Mouse (Mus musculus) MEL (cell line): Measurements from ENCODE around the gene Ly6g6c. TPM values are rescaled to one million over a fixed set of nuclear protein-coding genes. Genes with fewer than 3 reads are reported as not detected.

Source experiments
- DNase-seq: peaks from one replicate; pipeline ENCODE4 v3.0.0; 2011; ENCODE audit warnings: low read depth, low spot score
- H3K27ac ChIP-seq: 2 replicates; pipeline ENCODE4 v1.5.1; 2012; ENCODE audit warnings: low read depth, mild to moderate bottlenecking, control low read depth, low read length, moderate library complexity; ENCODE audit not compliant: control insufficient read depth
- H3K27me3 ChIP-seq, 2 experiments: fragments of 150-350 bp in 1 of 2; sonication (generic) in 1 of 2; 2 replicates each; pipeline ENCODE4 v1.6.1; 2012; ENCODE audit warnings: low read length in 2 of 2, mild to moderate bottlenecking in 2 of 2, improper control_type of control experiment in 1 of 2, moderate library complexity in 1 of 2; ENCODE audit not compliant: insufficient read depth in 2 of 2, control insufficient read depth in 1 of 2
- H3K36me3 ChIP-seq, 2 experiments: 2 replicates each; pipeline ENCODE4 v1.6.1; 2012 to 2014; ENCODE audit warnings: low read length in 2 of 2, improper control_type of control experiment in 1 of 2, inconsistent platforms in 1 of 2, mild to moderate bottlenecking in 1 of 2; ENCODE audit not compliant: insufficient read depth in 2 of 2, control insufficient read depth in 1 of 2
- H3K4me1 ChIP-seq, 2 experiments: fragments of 150-350 bp in 1 of 2; sonication (generic) in 1 of 2; 2 replicates each; pipeline ENCODE4 v1.6.1; 2012; ENCODE audit warnings: low read length in 2 of 2, improper control_type of control experiment in 1 of 2, mild to moderate bottlenecking in 1 of 2; ENCODE audit not compliant: insufficient read depth in 2 of 2, control insufficient read depth in 1 of 2
- H3K4me3 ChIP-seq, 2 experiments: fragments of 150-350 bp in 1 of 2; sonication (generic) in 1 of 2; 2 replicates each; pipeline ENCODE4 v1.5.1; 2012; ENCODE audit warnings: low read depth in 2 of 2, low read length in 2 of 2, mild to moderate bottlenecking in 2 of 2, moderate library complexity in 2 of 2, control low read depth in 1 of 2, improper control_type of control experiment in 1 of 2; ENCODE audit not compliant: control insufficient read depth in 1 of 2, insufficient read depth in 1 of 2
- H3K79me2 ChIP-seq: 2 replicates; pipeline ENCODE4 v1.6.1; 2012; ENCODE audit warnings: mild to moderate bottlenecking, low read length, moderate library complexity; ENCODE audit not compliant: control insufficient read depth, poor library complexity, insufficient read depth
- H3K9ac ChIP-seq: 2 replicates; pipeline ENCODE4 v1.6.1; 2012; ENCODE audit warnings: low read depth, mild to moderate bottlenecking, control low read depth, low read length, moderate library complexity; ENCODE audit not compliant: control insufficient read depth, poor library complexity, severe bottlenecking
- H3K9me3 ChIP-seq: fragments of 150-350 bp; sonication (generic); replicated peaks from 2 replicates; pipeline ENCODE4 v1.6.1; 2012; ENCODE audit warnings: mild to moderate bottlenecking, low read length, improper control_type of control experiment, moderate library complexity; ENCODE audit not compliant: insufficient read depth
- CTCF ChIP-seq, 3 experiments: IDR thresholded peaks in 2 of 3; conservative IDR thresholded peaks in 1 of 3; 2 replicates each; pipeline ENCODE4 v1.5.1; 2011 to 2012; ENCODE audit warnings: low read length in 3 of 3, low read depth in 2 of 3, mild to moderate bottlenecking in 2 of 3, improper control_type of control experiment in 1 of 3, inconsistent platforms in 1 of 3, mixed read lengths in 1 of 3, moderate library complexity in 1 of 3; ENCODE audit not compliant: control insufficient read depth in 1 of 3, insufficient read depth in 1 of 3, poor library complexity in 1 of 3, severe bottlenecking in 1 of 3
- EP300 ChIP-seq, 2 experiments: IDR thresholded peaks; 2 replicates each; pipeline ENCODE4 v1.6.1; 2011; ENCODE audit warnings: improper control_type of control experiment in 2 of 2, low read length in 2 of 2, low read depth in 1 of 2, mild to moderate bottlenecking in 1 of 2
- ETS1 ChIP-seq: IDR thresholded peaks from 2 replicates; pipeline ENCODE4 v1.6.1; 2012; ENCODE audit warnings: low read depth, mild to moderate bottlenecking, inconsistent platforms, low read length, improper control_type of control experiment, moderate library complexity
- GABPA ChIP-seq: IDR thresholded peaks from 2 replicates; pipeline ENCODE4 v1.6.1; 2012; ENCODE audit warnings: low read depth, mild to moderate bottlenecking, inconsistent platforms, low read length, improper control_type of control experiment, moderate library complexity
- GATA1 ChIP-seq: IDR thresholded peaks from 2 replicates; pipeline ENCODE4 v1.6.1; 2011; ENCODE audit warnings: low read depth, low read length, improper control_type of control experiment
- JUND ChIP-seq: IDR thresholded peaks from 2 replicates; pipeline ENCODE4 v1.6.1; 2011; ENCODE audit warnings: low read depth, mild to moderate bottlenecking, improper control_type of control experiment, low read length
- KAT2A ChIP-seq: conservative IDR thresholded peaks from 2 replicates; pipeline ENCODE4 v1.6.1; 2012; ENCODE audit warnings: low read depth, low read length, improper control_type of control experiment, inconsistent platforms
- MAZ ChIP-seq: IDR thresholded peaks from 2 replicates; pipeline ENCODE4 v1.6.1; 2012; ENCODE audit warnings: low read depth, mild to moderate bottlenecking, inconsistent platforms, low read length, improper control_type of control experiment
- MEF2A ChIP-seq: IDR thresholded peaks from 2 replicates; pipeline ENCODE4 v1.6.1; 2014; ENCODE audit warnings: low read depth, mild to moderate bottlenecking, inconsistent platforms, low read length, improper control_type of control experiment; ENCODE audit not compliant: poor library complexity, insufficient replicate concordance, severe bottlenecking; ENCODE audit errors: extremely low read depth
- MXI1 ChIP-seq: IDR thresholded peaks from 2 replicates; pipeline ENCODE4 v1.6.1; 2011; ENCODE audit warnings: mild to moderate bottlenecking, low read depth, low read length, improper control_type of control experiment
- MYB ChIP-seq: IDR thresholded peaks from 2 replicates; pipeline ENCODE4 v1.6.1; 2011; ENCODE audit warnings: mild to moderate bottlenecking, low read depth, low read length, improper control_type of control experiment
- NELFE ChIP-seq: IDR thresholded peaks from 2 replicates; pipeline ENCODE4 v1.6.1; 2011; ENCODE audit warnings: low read depth, low read length, improper control_type of control experiment
- POLR2A ChIP-seq, 2 experiments: IDR thresholded peaks; 2 replicates each; pipeline ENCODE4 v1.6.1; 2011 to 2012; ENCODE audit warnings: low read length in 2 of 2, mild to moderate bottlenecking in 2 of 2, control low read depth in 1 of 2, improper control_type of control experiment in 1 of 2, low read depth in 1 of 2, moderate library complexity in 1 of 2; ENCODE audit not compliant: control insufficient read depth in 1 of 2, insufficient read depth in 1 of 2, poor library complexity in 1 of 2
- POLR2AphosphoS2 ChIP-seq: IDR thresholded peaks from 2 replicates; pipeline ENCODE4 v1.6.1; 2011; ENCODE audit warnings: low read length, improper control_type of control experiment
- POLR2AphosphoS5 ChIP-seq: IDR thresholded peaks from 2 replicates; pipeline ENCODE4 v1.6.1; 2012; ENCODE audit warnings: low read depth, borderline replicate concordance, mild to moderate bottlenecking, inconsistent platforms, low read length, moderate library complexity, mixed read lengths
- RCOR1 ChIP-seq: IDR thresholded peaks from 2 replicates; pipeline ENCODE4 v1.6.1; 2012; ENCODE audit warnings: low read depth, mild to moderate bottlenecking, inconsistent platforms, low read length, improper control_type of control experiment
- SIN3A ChIP-seq: IDR thresholded peaks from 2 replicates; pipeline ENCODE4 v1.6.1; 2012; ENCODE audit warnings: low read length, improper control_type of control experiment, inconsistent platforms
- SMC3 ChIP-seq: IDR thresholded peaks from 2 replicates; pipeline ENCODE4 v1.6.1; 2011; ENCODE audit warnings: low read depth, low read length, improper control_type of control experiment
- TBP ChIP-seq: IDR thresholded peaks from 2 replicates; pipeline ENCODE4 v1.8.0; 2011; ENCODE audit warnings: low read depth, low read length, improper control_type of control experiment
- TCF12 ChIP-seq: IDR thresholded peaks from 2 replicates; pipeline ENCODE4 v1.6.1; 2014; ENCODE audit warnings: low read depth, mild to moderate bottlenecking, inconsistent platforms, low read length, improper control_type of control experiment, moderate library complexity
- UBTF ChIP-seq: IDR thresholded peaks from 2 replicates; pipeline ENCODE4 v1.6.1; 2012; ENCODE audit warnings: low read depth, mild to moderate bottlenecking, inconsistent platforms, low read length, improper control_type of control experiment, moderate library complexity, borderline replicate concordance; ENCODE audit not compliant: insufficient read depth
- USF1 ChIP-seq: IDR thresholded peaks from 2 replicates; pipeline ENCODE4 v1.6.1; 2014; ENCODE audit warnings: low read depth, mild to moderate bottlenecking, inconsistent platforms, low read length, improper control_type of control experiment, moderate library complexity
- ZC3H11A ChIP-seq: IDR thresholded peaks from 2 replicates; pipeline ENCODE4 v1.6.1; 2012; ENCODE audit warnings: low read depth, mild to moderate bottlenecking, inconsistent platforms, low read length, improper control_type of control experiment
- ZKSCAN1 ChIP-seq: IDR thresholded peaks from 2 replicates; pipeline ENCODE4 v1.6.1; 2012; ENCODE audit warnings: low read depth, mild to moderate bottlenecking, inconsistent platforms, low read length, improper control_type of control experiment, moderate library complexity
- ZMIZ1 ChIP-seq: IDR thresholded peaks from 2 replicates; pipeline ENCODE4 v1.6.1; 2012; ENCODE audit warnings: low read depth, mild to moderate bottlenecking, inconsistent platforms, low read length, improper control_type of control experiment, moderate library complexity
- polyA plus RNA-seq, 2 experiments: library from polyadenylated mRNA; stranded (reverse) in 1 of 2; unstranded in 1 of 2; fragments of >175 nt in 1 of 2; fragments of >200 nt in 1 of 2; gene quantifications; 2 replicates each; pipeline versions ENCODE4 v1.2.1 to v1.2.4; 2012; ENCODE audit warnings: low replicate concordance in 2 of 2, low read depth in 1 of 2; ENCODE audit not compliant: insufficient read length in 2 of 2, insufficient read depth in 1 of 2, missing spikeins in 1 of 2
- total RNA-seq: library from RNA; depleted of rRNA; stranded (reverse); fragments of 300-350 nt; gene quantifications from 2 replicates; pipeline ENCODE4 v1.2.3, GENCODE M21; 2012

Gene Ly6g6c
- total and polyA plus RNA-seq, 3 experiments, result 0.24 TPM; not detected in 2

GRCm38 (mm10) chr17:35024691-35025488 is 40.3 kb upstream of the Ly6g6c start (continued):
- TF ChIP-seq POLR2AphosphoS5, result no peak
- no peak for TF ChIP-seq CTCF (IDR thresholded peaks at IDR 0.05 in 2 of 3, conservative IDR thresholded peaks at IDR 0.05 in 1 of 3; ENCODE audit: control insufficient read depth in 1 of 3, insufficient read depth in 1 of 3, low read depth in 2 of 3, low read length in 3 of 3, poor library complexity in 1 of 3, severe bottlenecking in 1 of 3)
- TF ChIP-seq ZC3H11A, result no peak
- 0 out of 2 replicates have a peak, but pooled peaks have one; percentile 33 for TF ChIP-seq TBP

DNA sequence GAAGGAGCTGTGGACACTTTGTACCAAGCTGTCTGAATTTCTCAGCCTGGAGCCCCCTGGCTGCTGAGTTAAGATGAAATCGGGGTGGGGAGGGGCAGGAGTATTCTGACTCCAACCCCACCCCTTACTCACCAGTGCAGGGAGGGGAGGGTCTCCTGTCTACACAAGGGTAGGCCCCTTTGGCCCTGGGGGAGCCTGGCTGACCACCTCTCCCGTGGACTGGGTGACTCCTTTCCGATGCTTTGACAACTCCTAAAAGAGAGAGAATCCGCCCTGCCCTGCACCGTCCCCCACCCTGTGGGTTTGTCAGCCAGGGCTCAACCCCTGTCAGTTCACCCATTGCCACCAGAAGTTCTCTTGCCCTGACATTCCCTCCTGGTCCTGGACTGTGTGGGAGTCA is 39.0 kb upstream of the Ly6g6c start:
- Histone ChIP-seq H3K9me3 (no peaks in the 10 kb centered on the region), H3K36me3 (peaks cover 0 to 46% of the 10 kb centered on the region in 2 experiments; a peak in 2 of 4 replicates), H3K79me2 (peaks cover 39% of the 10 kb centered on the region), H3K27me3 (no peaks in the 10 kb centered on the region), H3K9ac (peak overlapping the region; percentile 63)
- DNase-seq, result no peak
- TF ChIP-seq RCOR1, result no peak
- TF ChIP-seq MYB, result no peak
- no peak for TF ChIP-seq JUND
- TF ChIP-seq KAT2A, result no peak
- TF ChIP-seq GATA1, result no peak
- TF ChIP-seq SMC3, result peak; percentile 0
- TF ChIP-seq SIN3A, result no peak
- TF ChIP-seq ZMIZ1, result peak; percentile 12; the same call in 1 of the 2 replicates
- TF ChIP-seq CTCF (IDR thresholded peaks at IDR 0.05 in 2 of 3, conservative IDR thresholded peaks at IDR 0.05 in 1 of 3; ENCODE audit: control insufficient read depth in 1 of 3, insufficient read depth in 1 of 3, low read depth in 2 of 3, low read length in 3 of 3, poor library complexity in 1 of 3, severe bottlenecking in 1 of 3), result no peak; a peak in 1 of 6 replicates
- TF ChIP-seq, all 39 proteins: peak for 2
- Histone ChIP-seq H3K4me3 (peak overlapping the region; percentile 42 to 45), H3K4me1 (peaks cover 17 to 55% of the 10 kb centered on the region in 2 experiments; a peak in 3 of 4 replicates), H3K27ac (peak overlapping the region; percentile 62)

GRCm38 (mm10) chr17:35027277-35028068 is 37.7 kb upstream of the Ly6g6c start, which contains the start of gene Sapcd1:
Gene Sapcd1, minus strand, starts transcription at chr17:35028016.
- Histone ChIP-seq H3K4me3 (peak within 1 kb of the TSS; percentile 66 to 69), H3K27ac (peak within 1 kb of the TSS; percentile 85), H3K9me3 (no peaks in the 10 kb centered on the region), H3K9ac (peak within 1 kb of the TSS; percentile 77), H3K27me3 (no peaks in the 10 kb centered on the region), H3K79me2 (peaks cover 39% of the 10 kb centered on the region), H3K36me3 (peaks cover 0 to 43% of the 10 kb centered on the region in 2 experiments; a peak in 2 of 4 replicates), H3K4me1 (peaks cover 17 to 49% of the 10 kb centered on the region in 2 experiments; a peak in 3 of 4 replicates)
- DNase-seq, result peak; percentile 88
- peak; percentile 73; the same call in 1 of the 2 replicates for TF ChIP-seq NELFE
- TF ChIP-seq POLR2AphosphoS2, result peak; percentile 46; the same call in 1 of the 2 replicates
- TF ChIP-seq UBTF, result no peak
- TF ChIP-seq SIN3A, result peak; percentile 38; the same call in 1 of the 2 replicates
- TF ChIP-seq ZKSCAN1, result no peak
- TF ChIP-seq MAZ, result 0 out of 2 replicates have a peak, but pooled peaks have one; percentile 27
- TF ChIP-seq MEF2A, result no peak
- TF ChIP-seq TBP, result peak; percentile 88
- TF ChIP-seq GABPA, result no peak
- 0 out of 2 replicates have a peak, but pooled peaks have one; percentile 20 for TF ChIP-seq MXI1
- TF ChIP-seq EP300 (IDR thresholded peaks at IDR 0.05; ENCODE audit: low read depth in 1 of 2, low read length in 2 of 2), result peak in 1 of 2 experiments; percentile 59; a peak in 1 of 4 replicates
- TF ChIP-seq ZMIZ1, result peak; percentile 70; the same call in 1 of the 2 replicates
- peak; percentile 37 to 86; a peak in 2 of 4 replicates for TF ChIP-seq POLR2A (IDR thresholded peaks at IDR 0.05; ENCODE audit: control insufficient read depth in 1 of 2, insufficient read depth in 1 of 2, low read depth in 1 of 2, low read length in 2 of 2, poor library complexity in 1 of 2)
- 0 out of 2 replicates have a peak, but pooled peaks have one; percentile 7 for TF ChIP-seq ETS1
- 0 out of 2 replicates have a peak, but pooled peaks have one; percentile 9 for TF ChIP-seq USF1
- peak; percentile 41; the same call in 1 of the 2 replicates for TF ChIP-seq TCF12
